Mouse (Mus musculus): ENCODE results near the gene Trrap.
A peak's percentile ranks its signal among the peaks of the same experiment; 100 is the strongest.

Gene Trrap

DNA sequence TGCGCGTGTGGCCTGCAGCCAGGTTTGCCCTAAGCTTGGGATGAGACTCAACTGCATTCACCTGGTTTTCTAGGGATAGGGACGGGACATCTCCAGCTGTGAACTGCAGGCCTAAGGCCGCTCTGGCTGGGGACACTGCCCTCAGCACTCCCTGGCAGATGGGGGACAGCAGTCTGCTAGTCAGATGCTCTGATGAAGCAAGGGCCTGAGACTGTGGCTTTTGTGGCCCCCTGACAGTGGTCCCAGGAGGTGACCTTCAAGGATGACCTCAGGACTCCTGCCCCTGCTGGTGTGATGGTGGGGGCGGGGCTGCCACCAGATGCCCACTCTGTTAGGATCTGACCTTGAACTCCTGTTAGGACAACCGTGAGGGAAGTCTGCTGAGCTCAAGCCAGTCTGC lies 107.7 kb downstream of the Trrap start:
- DNase-seq: no peak

DNA sequence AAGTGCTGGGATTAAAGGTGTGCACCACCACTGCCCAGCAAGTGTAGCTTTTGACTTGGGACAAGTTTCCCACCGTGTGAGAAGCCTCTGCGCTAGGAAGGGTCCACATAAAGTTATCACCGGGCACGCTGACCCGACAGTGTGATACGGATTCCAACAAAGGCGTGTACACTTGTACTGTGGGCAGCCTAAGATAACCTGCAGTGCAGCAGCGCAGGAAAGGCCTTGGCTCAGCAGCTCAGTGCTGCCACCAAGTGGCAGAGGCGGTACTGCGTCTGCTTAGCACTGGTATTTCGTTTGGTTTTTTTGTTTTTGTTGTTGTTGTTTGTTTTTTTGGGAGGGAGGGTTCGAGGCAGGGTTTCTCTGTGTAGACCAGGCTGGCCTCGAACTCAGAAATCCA lies 108.4 kb downstream of the Trrap start:
- peak; percentile 78 for DNase-seq

DNA sequence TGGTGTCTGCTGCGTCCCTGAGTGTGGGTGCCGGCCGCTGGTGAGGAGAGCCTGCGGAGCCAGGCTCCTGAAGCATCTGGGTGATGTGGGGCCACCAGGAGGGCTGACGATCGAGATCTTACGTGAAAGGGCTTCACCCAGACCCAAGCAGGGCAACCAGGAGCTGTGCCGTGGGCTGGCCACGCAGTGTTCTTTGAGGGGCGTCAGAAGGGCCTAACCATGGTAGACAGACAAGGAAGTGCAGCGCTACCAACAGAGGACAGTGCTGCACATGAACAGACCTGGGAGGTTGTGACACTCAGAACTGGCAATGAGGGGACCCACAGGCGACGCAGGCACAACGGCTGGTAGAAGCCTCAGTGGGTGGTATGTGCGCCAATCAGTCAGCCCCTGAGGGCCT lies 109.5 kb downstream of the Trrap start:
- no peak for DNase-seq

DNA sequence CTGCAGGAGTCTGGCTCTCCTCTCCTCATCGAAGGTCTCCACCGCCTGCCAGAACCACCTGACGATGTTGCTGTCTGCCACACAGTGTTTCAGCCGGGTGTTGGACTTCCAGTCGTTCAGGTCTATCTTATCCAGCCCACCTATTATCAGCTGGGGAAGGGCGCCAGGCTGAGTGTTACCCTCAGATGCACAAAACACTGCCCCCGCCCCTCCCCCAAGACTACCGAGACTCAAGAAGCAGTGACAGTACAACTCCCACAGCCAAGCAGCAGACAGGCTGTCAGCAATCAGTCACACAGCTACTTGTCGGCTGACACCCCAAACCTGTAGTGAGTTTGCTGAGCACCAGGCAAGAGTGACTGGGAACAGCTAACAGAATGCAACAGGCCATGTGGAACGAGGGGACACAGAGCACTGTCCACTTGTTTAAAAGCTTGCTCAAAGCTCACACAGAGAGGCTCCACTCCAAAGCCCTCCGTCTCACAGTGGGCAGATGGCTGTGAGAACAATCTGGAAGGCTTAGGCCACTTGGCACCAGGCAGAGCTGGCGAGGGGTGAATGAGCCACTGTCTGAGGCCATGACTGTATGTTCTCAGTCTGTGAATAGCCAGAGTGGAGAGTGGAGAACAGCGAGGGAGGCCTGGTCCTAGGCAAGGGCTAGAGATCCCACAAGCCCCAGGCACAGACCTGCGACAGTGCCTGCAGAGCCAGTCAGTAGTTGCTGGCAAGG lies 114.3 kb downstream of the Trrap start:
- no peak for DNase-seq

DNA sequence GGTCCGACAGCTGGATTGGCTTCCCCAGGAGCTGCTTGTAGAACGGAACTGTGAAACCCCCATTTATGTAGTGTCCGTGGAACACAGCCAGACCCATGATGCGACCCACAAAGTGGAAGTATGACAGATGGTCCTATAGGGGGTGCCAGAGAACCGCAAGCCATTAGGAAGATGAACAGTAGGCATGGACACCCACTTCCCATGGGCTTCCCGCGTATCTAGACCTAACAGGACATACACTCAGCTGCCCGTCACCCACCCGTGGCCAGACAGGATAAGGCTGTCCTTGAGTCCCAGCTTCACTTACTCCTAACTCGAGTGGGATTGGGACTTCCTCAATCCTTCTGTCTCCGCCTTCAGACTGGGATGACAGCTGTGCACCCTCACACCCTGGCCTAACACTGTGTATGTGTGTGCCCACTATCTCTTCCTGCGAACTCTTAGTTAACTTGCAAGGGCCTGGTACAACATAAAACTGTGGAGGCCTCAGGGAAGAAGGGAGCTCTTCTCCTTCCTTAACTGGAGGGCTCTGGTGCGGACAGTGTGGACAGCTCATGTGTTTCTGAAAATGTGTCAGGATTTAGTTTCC lies 117.2 kb downstream of the Trrap start:
- DNase-seq: peak; percentile 49

DNA sequence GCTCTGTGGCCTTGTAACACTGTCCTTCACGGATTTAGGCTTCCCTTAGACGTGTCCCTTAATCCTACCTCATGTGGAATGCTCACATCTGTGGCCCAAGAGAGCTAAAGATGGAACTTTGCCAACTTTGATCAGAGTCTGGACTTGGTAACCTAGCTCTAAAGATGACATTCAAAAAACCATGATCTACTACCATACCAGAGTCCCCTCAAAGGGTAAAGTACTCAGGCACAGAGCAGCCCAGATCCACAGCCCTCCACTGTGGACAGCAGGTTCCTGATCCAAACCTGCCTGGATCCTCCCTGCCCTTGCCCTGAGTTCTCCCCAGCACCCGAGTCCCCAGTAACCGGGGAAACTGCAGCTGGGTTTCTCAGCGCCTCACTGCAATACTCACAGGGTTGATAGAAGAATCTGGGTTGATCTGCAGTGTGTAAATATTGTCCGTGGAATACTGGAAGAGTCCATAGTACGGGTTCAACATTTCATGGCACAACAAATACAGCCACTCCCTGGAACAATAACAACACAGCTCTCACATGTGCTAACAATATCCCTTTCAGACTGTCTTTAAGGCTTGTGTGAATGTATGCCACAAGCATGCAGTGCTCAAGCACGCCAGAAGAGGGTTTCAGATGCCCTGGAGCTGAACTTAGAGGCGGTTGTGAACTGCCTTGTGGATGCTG lies 118.6 kb downstream of the Trrap start:
- no peak for DNase-seq

DNA sequence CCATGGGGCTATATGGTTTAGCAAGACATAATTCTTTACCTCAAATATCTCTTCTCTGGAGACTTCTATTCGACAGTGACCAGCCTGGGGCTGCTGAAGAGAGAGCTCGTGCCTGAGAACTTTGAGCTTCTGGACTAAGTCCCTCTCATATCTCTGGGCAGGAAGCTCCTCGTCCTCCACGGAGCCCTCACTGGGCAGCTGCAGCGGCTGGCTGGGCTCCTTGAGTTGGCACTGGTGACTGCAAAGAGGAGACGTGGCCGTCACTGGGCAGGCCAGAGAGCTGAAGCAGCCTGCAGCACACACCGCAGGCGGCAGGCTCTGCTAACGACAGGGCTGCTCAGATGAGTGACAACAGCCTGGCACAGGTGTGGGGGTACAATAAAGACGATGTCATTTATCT lies 123.7 kb downstream of the Trrap start:
- no peak for DNase-seq

DNA sequence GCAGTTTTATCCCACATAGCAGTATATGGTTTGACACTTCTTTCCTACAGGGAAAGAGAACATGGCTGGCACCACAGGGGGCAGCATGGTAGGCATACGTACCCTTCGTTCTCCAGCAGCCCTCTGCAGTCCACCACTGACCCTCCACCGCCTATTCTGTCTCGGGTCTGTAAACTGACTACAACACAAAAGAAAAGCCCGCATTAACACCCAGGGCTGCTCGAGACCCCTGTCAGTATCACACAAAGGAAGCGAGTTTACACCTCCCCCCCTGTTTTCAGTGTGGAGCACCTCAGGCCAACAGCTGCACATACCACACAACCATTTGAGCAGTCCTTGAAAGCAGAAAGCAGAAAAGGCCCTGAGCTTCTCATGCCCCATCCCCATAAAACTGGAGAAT lies 130.3 kb downstream of the Trrap start:
- DNase-seq: no peak

DNA sequence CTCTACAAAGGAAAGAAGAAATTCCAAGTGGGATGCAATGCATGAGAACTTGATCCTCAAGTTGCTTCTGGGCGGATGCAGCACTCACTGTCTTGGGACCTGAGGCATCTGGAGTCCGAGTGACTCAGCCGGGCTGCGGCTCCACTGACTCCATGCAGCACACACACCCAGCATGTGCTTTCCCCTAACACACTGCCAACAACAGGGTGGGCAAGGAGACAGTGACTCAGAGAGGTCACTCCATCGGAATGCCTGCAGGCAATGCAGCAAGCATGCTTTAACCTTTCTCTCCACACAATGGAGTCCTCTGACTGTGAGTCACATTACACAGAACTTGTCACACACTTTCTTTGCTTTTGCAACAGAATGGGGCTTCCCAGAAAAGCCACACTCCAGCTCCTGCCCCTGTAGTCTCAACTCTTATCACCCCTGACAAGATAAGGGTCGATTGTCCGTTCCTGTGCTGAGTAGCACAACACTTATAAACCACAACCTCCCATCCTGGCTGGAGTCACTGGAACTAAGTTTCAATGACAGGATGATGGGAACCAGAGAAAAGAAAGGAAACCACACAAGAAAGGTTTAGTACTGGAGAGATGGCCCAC lies 131.0 kb downstream of the Trrap start:
- DNase-seq: no peak

DNA sequence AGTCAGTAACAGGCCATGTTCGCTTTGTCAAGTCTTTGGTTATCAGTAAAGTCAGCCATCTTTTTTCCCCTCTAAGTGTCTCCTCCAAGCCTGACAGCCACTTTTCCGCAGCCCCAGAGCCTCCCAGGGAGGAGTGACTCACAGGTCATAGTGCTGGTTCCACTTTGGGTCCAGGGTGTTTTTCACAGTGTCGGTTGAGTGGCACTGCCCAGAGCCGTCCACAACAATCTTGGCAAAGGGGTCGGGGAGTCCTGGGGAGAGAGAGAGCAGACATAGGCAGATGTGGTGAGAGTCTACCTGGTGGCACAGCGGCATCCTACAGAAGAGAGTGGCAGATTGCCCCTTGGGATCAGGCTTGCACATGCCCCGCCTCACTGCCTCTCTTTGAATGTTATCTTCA lies 133.5 kb downstream of the Trrap start:
- no peak for DNase-seq

DNA sequence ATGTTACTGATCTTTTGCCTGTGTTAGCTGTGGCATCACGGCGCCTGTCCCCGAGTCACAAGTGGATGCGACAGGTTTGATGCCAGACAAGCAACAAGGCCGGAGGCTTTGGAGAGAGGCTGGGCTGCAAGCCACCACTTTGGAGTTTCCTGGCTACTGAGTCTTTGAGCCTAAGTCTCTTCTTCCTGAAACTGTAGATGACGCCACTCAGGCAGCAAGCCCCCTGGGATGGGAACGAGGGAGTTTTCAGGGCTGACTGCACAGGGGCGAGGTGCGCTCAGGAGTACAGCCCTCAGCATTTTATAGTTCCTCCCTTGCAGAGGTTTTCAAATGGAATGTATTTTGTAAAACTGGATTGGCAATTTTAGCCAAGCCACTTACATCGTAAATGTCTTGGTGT lies 134.3 kb downstream of the Trrap start:
- no peak for DNase-seq

DNA sequence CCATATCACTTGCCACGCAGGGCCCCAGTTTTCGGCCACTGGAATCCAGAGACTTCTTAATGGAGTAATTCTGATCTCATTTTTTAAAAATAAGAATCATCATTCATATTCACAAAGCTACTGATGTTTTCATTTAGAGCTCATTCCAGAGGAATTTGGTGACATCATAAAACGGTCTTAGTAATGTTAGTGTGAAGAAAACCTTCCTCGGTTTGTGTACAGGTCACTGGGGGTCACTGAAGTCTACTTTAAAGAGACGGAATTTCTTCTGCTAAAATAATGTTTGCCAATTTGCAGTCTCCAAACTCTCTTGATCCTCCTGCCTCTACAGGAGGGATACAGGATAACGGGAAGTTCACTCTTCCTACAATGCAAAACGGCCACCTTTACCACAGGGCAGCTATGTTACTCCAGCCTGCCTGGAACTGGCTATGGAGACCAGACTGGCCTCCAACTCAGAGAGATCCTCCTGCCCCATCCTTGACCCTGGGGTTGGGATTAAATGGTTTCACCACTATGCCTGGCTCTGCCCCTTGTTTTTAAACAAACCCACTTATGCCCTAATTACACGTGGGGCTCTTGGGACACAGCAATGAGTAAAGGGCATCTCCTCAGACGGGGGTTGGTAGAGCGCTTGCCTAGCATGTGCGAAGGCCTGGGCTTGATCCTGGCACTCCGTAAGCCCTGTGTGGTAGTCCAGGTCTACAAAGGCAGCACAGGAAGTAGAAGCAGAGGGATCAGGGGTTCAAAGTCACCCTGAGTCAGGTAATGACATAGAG lies 137.0 kb downstream of the Trrap start:
- no peak for DNase-seq

DNA sequence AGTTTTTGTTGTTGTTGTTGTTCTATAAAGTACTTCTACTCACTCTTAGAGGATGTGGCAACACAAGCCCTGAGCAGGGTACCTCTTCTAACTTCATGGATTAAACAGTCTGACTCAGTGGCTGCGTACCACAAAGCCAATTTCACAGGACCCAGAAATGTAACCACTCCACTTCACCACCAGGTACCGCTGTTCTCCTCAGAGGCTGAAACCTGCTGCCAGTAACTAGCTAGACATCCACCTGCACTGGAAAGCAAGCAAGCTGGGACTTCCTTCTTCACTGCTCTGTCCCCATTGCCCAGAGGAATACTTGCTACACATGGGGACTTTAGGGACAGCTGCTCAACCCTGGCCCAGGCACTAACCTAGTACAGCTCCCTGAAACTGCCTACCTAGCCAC lies 140.1 kb downstream of the Trrap start:
- DNase-seq: no peak
